Mouse (Mus musculus) neural tube, embryonic 14.5 days (tissue): ENCODE results near the gene Snap91. TPM values are rescaled to one million over a fixed set of nuclear protein-coding genes. Genes with fewer than 3 reads are reported as not detected.

ENCODE experiments used
- ATAC-seq: fragments of 200-750 bp; cut with Nextera tagmentation; 2 replicates; pipeline ENCODE4 v1.8.0; 2017; ENCODE audit warnings: low read depth, mild to moderate bottlenecking, moderate TSS enrichment, moderate library complexity
- H3K27ac ChIP-seq: fragments of 300-500 bp; sonication (generic); 2 replicates; pipeline ENCODE4 v1.5.1; 2014; ENCODE audit warnings: low read depth, mild to moderate bottlenecking, control low read depth, low read length, moderate library complexity, mixed read lengths
- H3K27me3 ChIP-seq: fragments of 300-500 bp; sonication (generic); 2 replicates; pipeline ENCODE4 v1.6.1; 2014; ENCODE audit warnings: low read length; ENCODE audit not compliant: control insufficient read depth, insufficient read depth
- H3K36me3 ChIP-seq: fragments of 300-500 bp; sonication (generic); 2 replicates; pipeline ENCODE4 v1.6.1; 2014; ENCODE audit warnings: low read length, mixed read lengths; ENCODE audit not compliant: control insufficient read depth, insufficient read depth
- H3K4me1 ChIP-seq: fragments of 300-500 bp; sonication (generic); 2 replicates; pipeline ENCODE4 v1.6.1; 2014; ENCODE audit warnings: low read length; ENCODE audit not compliant: control insufficient read depth, insufficient read depth
- H3K4me2 ChIP-seq: fragments of 300-500 bp; sonication (generic); 2 replicates; pipeline ENCODE4 v1.6.1; 2014; ENCODE audit warnings: mild to moderate bottlenecking, low read depth, low read length, control low read depth
- H3K4me3 ChIP-seq: fragments of 300-500 bp; sonication (generic); 2 replicates; pipeline ENCODE4 v1.5.1; 2014; ENCODE audit warnings: low read depth, low read length, control low read depth, mixed read lengths
- H3K9ac ChIP-seq: fragments of 300-500 bp; sonication (generic); replicated peaks from 2 replicates; pipeline ENCODE4 v1.6.1; 2014; ENCODE audit warnings: low read depth, mild to moderate bottlenecking, control low read depth, low read length, mixed read lengths
- H3K9me3 ChIP-seq: fragments of 300-500 bp; sonication (generic); 2 replicates; pipeline ENCODE4 v1.6.1; 2016; ENCODE audit warnings: low read length; ENCODE audit not compliant: control insufficient read depth
- WGBS: fragments of 180-500 bp; shearing (Covaris S2); extraction: QIAGEN DNeasy Blood & Tissue Kit; methylation state at CpG from one replicate; pipeline ENCODE4 v1.1.7; 2014; 5-methylcytosine and 5-hydroxymethylcytosine counted together
- polyA plus RNA-seq: library from polyadenylated mRNA; unstranded; fragments of >200 nt; fragmentation: Nextera tagmentation; extraction: Ambion mirVana; gene quantifications from 2 replicates; pipeline ENCODE4 v1.2.1, GENCODE M21; 2014

The Snap91 gene
- polyA plus RNA-seq, 1 experiment from 2014 or later = 93.0 TPM

GRCm38 (mm10) chr9:86777309-86777708 is 103.1 kb downstream of the Snap91 start:
- 42% methylated on average over 7 of the region's 7 CpGs for WGBS
- H3K9me3 ChIP-seq = no peaks in the 10 kb centered on the region
- H3K9ac ChIP-seq = no peak overlapping the region
- no peaks in the 10 kb centered on the region for H3K27me3 ChIP-seq
- no peak overlapping the region for H3K4me2 ChIP-seq
- peak; percentile 56; the same call in 1 of the 2 replicates for ATAC-seq
- no peaks in the 10 kb centered on the region for H3K4me1 ChIP-seq
- no peak overlapping the region for H3K4me3 ChIP-seq
- peaks cover 31% of the 10 kb centered on the region for H3K36me3 ChIP-seq
- H3K27ac ChIP-seq = no peak overlapping the region

- Histone ChIP-seq H3K4me3 (no peak overlapping the region), H3K36me3 (peaks cover 40% of the 10 kb centered on the region), H3K27ac (no peak overlapping the region), H3K27me3 (no peaks in the 10 kb centered on the region), H3K4me2 (no peak overlapping the region), H3K9ac (no peak overlapping the region), H3K9me3 (no peaks in the 10 kb centered on the region), H3K4me1 (no peaks in the 10 kb centered on the region)
- 94% methylated on average over 6 of the region's 6 CpGs for WGBS
- no peak for ATAC-seq
These were observed 105.1 kb downstream of the Snap91 start for GRCm38 (mm10) chr9:86775374-86775773.

- Histone ChIP-seq H3K36me3 (peaks cover 37% of the 10 kb centered on the region), H3K4me2 (no peak overlapping the region), H3K4me3 (no peak overlapping the region), H3K27ac (no peak overlapping the region), H3K27me3 (no peaks in the 10 kb centered on the region), H3K9ac (no peak overlapping the region), H3K9me3 (no peaks in the 10 kb centered on the region), H3K4me1 (no peaks in the 10 kb centered on the region)
- no peak for ATAC-seq
- 91% methylated on average over 8 of the region's 8 CpGs for WGBS
These were observed 106.5 kb downstream of the Snap91 start for GRCm38 (mm10) chr9:86773996-86774395.

- Histone ChIP-seq H3K9me3 (no peaks in the 10 kb centered on the region), H3K9ac (no peak overlapping the region), H3K4me1 (no peaks in the 10 kb centered on the region), H3K4me3 (no peak overlapping the region), H3K36me3 (peaks cover 40% of the 10 kb centered on the region), H3K4me2 (no peak overlapping the region), H3K27me3 (no peaks in the 10 kb centered on the region), H3K27ac (no peak overlapping the region)
- WGBS = 85% methylated on average over 3 of the region's 3 CpGs
- ATAC-seq = no peak
These were observed 107.6 kb downstream of the Snap91 start for GRCm38 (mm10) chr9:86772897-86773296.

GRCm38 (mm10) chr9:86766991-86767390 is 113.5 kb downstream of the Snap91 start:
- no peaks in the 10 kb centered on the region for H3K27me3 ChIP-seq
- 76% methylated on average over 10 of the region's 10 CpGs for WGBS
- H3K9ac ChIP-seq = no peak overlapping the region
- no peaks in the 10 kb centered on the region for H3K4me1 ChIP-seq
- no peak for ATAC-seq
- no peak overlapping the region for H3K4me3 ChIP-seq
- H3K9me3 ChIP-seq = no peaks in the 10 kb centered on the region
- no peak overlapping the region for H3K4me2 ChIP-seq
- peaks cover 16% of the 10 kb centered on the region for H3K36me3 ChIP-seq
- H3K27ac ChIP-seq = no peak overlapping the region

GRCm38 (mm10) chr9:86764002-86764401 is 116.5 kb downstream of the Snap91 start:
- no peak overlapping the region for H3K4me2 ChIP-seq
- H3K27me3 ChIP-seq = no peaks in the 10 kb centered on the region
- no peaks in the 10 kb centered on the region for H3K4me1 ChIP-seq
- 54% methylated on average over 2 of the region's 2 CpGs for whole genome bisulfite sequencing
- no peak overlapping the region for H3K27ac ChIP-seq
- no peaks in the 10 kb centered on the region for H3K9me3 ChIP-seq
- no peak for ATAC-seq
- H3K9ac ChIP-seq = no peak overlapping the region
- H3K4me3 ChIP-seq = no peak overlapping the region
- peaks cover 8% of the 10 kb centered on the region; the same call in 1 of the 2 replicates for H3K36me3 ChIP-seq

GRCm38 (mm10) chr9:86762477-86763376 is 117.7 kb downstream of the Snap91 start:
- Histone ChIP-seq H3K27ac (no peak overlapping the region), H3K9ac (no peak overlapping the region), H3K4me3 (no peak overlapping the region), H3K9me3 (no peaks in the 10 kb centered on the region), H3K36me3 (peaks cover 3% of the 10 kb centered on the region; the same call in 1 of the 2 replicates), H3K4me2 (no peak overlapping the region), H3K27me3 (no peaks in the 10 kb centered on the region), H3K4me1 (no peaks in the 10 kb centered on the region)
- WGBS = 67% methylated on average over 8 of the region's 8 CpGs
- no peak for ATAC-seq

GRCm38 (mm10) chr9:86745926-86746581 is 134.4 kb downstream of the Snap91 start:
- Histone ChIP-seq H3K9me3 (no peaks in the 10 kb centered on the region), H3K4me3 (no peak overlapping the region), H3K27ac (no peak overlapping the region), H3K9ac (no peak overlapping the region), H3K27me3 (no peaks in the 10 kb centered on the region), H3K4me1 (peaks cover 6% of the 10 kb centered on the region; the same call in 1 of the 2 replicates), H3K36me3 (no peaks in the 10 kb centered on the region), H3K4me2 (no peak overlapping the region)
- peak; percentile 84 for ATAC-seq
- WGBS = 37% methylated on average over 13 of the region's 13 CpGs

GRCm38 (mm10) chr9:86744041-86744440 is 136.4 kb downstream of the Snap91 start:
- Histone ChIP-seq H3K36me3 (no peaks in the 10 kb centered on the region), H3K4me3 (peak overlapping the region; percentile 32; the same call in 1 of the 2 replicates), H3K27ac (no peak overlapping the region), H3K4me1 (peaks cover 6% of the 10 kb centered on the region; the same call in 1 of the 2 replicates), H3K4me2 (peak overlapping the region; percentile 67), H3K9me3 (no peaks in the 10 kb centered on the region), H3K27me3 (no peaks in the 10 kb centered on the region), H3K9ac (no peak overlapping the region)
- ATAC-seq = no peak
- 43% methylated on average over 5 of the region's 5 CpGs for WGBS
